Mouse (Mus musculus) T-cell, adult 2 months (primary cell): Measurements from ENCODE around the gene Rit1.
"Not testable (repeated sequence)": the region's sequence is repeated elsewhere in the genome, so short reads cannot be mapped to it uniquely, and the experiment has no call there.

Experiments
- DNase-seq: peaks from one replicate; pipeline ENCODE4 v3.0.0; 2022; ENCODE audit warnings: low spot score

The Rit1 gene

GRCm38 (mm10) chr3:88716399-88717197 is at the start of gene Rit1:
Gene Rit1 (plus strand): TSS chr3:88716838.
- peak; percentile 85 for DNase-seq

GRCm38 (mm10) chr3:88677399-88677798 is 39.2 kb upstream of the Rit1 start:
- DNase-seq, result peak; percentile 56

GRCm38 (mm10) chr3:88683814-88684213 is 32.8 kb upstream of the Rit1 start:
- no peak for DNase-seq

- DNase-seq, result no peak
Measured at GRCm38 (mm10) chr3:88684236-88684979, 32.2 kb upstream of the Rit1 start.

- peak; percentile 99 for DNase-seq
Measured at GRCm38 (mm10) chr3:88684980-88685941, 31.4 kb upstream of the Rit1 start, which contains the start of gene Khdc4. Gene Khdc4 (plus strand): TSS chr3:88685803.

GRCm38 (mm10) chr3:88685958-88686451 is 30.6 kb upstream of the Rit1 start:
- no peak for DNase-seq

GRCm38 (mm10) chr3:88686734-88687611 is 29.7 kb upstream of the Rit1 start:
- DNase-seq, result peak; percentile 6

GRCm38 (mm10) chr3:88689079-88689478 is 27.6 kb upstream of the Rit1 start:
- DNase-seq, result no peak

- no peak for DNase-seq
Measured at GRCm38 (mm10) chr3:88695545-88695944, 21.1 kb upstream of the Rit1 start.

- no peak for DNase-seq
Measured at GRCm38 (mm10) chr3:88698051-88698450, 18.6 kb upstream of the Rit1 start.

- DNase-seq, result no peak
Measured at GRCm38 (mm10) chr3:88698834-88699233, 17.8 kb upstream of the Rit1 start.

- no peak for DNase-seq
Measured at GRCm38 (mm10) chr3:88700247-88700646, 16.4 kb upstream of the Rit1 start.

- no peak for DNase-seq
Measured at GRCm38 (mm10) chr3:88701222-88701621, 15.4 kb upstream of the Rit1 start.

GRCm38 (mm10) chr3:88713709-88714108 is 2.9 kb upstream of the Rit1 start:
- no peak for DNase-seq

- DNase-seq, result no peak
Measured at GRCm38 (mm10) chr3:88714725-88715124, 1.9 kb upstream of the Rit1 start.

GRCm38 (mm10) chr3:88715716-88716115 is 922 bp upstream of the Rit1 start:
- DNase-seq, result not testable (repeated sequence)

GRCm38 (mm10) chr3:88717198-88717798 is 660 bp downstream of the Rit1 start:
- no peak for DNase-seq

- DNase-seq, result no peak
Measured at GRCm38 (mm10) chr3:88717831-88718230, 1.2 kb downstream of the Rit1 start.

- DNase-seq, result no peak
Measured at GRCm38 (mm10) chr3:88719098-88719497, 2.5 kb downstream of the Rit1 start.

GRCm38 (mm10) chr3:88736556-88736955 is 19.9 kb downstream of the Rit1 start:
- no peak for DNase-seq
